11 mouse cellular contexts compared by ENCODE assay signal in the genomic region with DNA sequence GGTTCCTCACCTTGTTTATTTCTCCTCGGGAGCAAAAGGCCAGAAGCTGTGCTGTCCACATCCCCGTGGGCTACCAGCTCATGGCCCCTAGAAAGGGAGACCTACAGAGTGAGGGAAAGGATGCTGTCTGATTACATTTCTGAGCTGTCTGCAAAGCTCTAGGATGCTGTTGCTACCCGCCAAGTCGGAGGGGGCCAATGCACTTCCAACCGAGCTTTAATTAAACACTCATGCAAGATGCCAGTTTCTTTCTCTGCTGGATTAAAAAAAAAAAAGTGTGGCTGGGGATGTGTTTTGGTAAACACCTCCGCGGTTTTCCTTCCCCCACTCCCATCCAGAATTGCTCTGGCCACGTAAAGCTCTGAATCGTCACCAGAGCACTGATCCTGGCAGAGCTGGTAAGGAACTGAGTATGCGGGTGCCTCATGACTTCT. TPM values are rescaled to one million over a fixed set of nuclear protein-coding genes. Genes with fewer than 3 reads are reported as not detected.
A peak's percentile ranks its signal among the peaks of the same experiment; 100 is the strongest.
DNase-seq lines count a peak whose midpoint lies in the region; ATAC-seq and TF ChIP-seq lines count a peak whose summit lies in the region.
"Had no signal": no experiment of that assay in that cellular context is flagged by ENCODE, and none has a peak within 500 bp of the region (broad histone marks: within the 10 kb centered on the region; RNA-seq: fewer than 3 reads in every experiment).

No protein-coding gene starts in this region.

- no peaks in the 10 kb centered on the region for H3K9me3 ChIP-seq in heart, embryonic 11.5 days (replicated peaks; ENCODE audit: control insufficient read depth, low read length)
- no peaks in the 10 kb centered on the region for H3K9me3 ChIP-seq in ES-Bruce4 (replicated peaks; ENCODE audit: control insufficient read depth, insufficient read depth, low read length, poor library complexity, severe bottlenecking)
- H3K9me3 ChIP-seq in forebrain, embryonic 14.5 days (replicated peaks; ENCODE audit: control insufficient read depth, low read length), result no peaks in the 10 kb centered on the region
- H3K9me3 ChIP-seq in limb, embryonic 12.5 days, result no peaks in the 10 kb centered on the region

- peaks cover 5% of the 10 kb centered on the region; the same call in 1 of the 2 replicates for H3K4me1 ChIP-seq in heart, embryonic 11.5 days (ENCODE audit: control insufficient read depth, insufficient read depth, low read length)
- H3K4me1 ChIP-seq in heart, adult 2 months (ENCODE audit: control insufficient read depth, insufficient read depth, low read length), result peaks cover 1% of the 10 kb centered on the region; the same call in 1 of the 2 replicates
- no peaks in the 10 kb centered on the region for H3K4me1 ChIP-seq in ES-Bruce4 (ENCODE audit: control insufficient read depth, insufficient read depth, low read length)
- H3K4me1 ChIP-seq in forebrain, embryonic 14.5 days (ENCODE audit: control insufficient read depth, insufficient read depth, low read length), result peaks cover 5% of the 10 kb centered on the region; the same call in 1 of the 2 replicates
- peaks cover 10% of the 10 kb centered on the region for H3K4me1 ChIP-seq in limb, embryonic 12.5 days (replicated peaks)

- TF ChIP-seq EP300 in heart, adult 2 months (IDR thresholded peaks at IDR 0.05; ENCODE audit: insufficient read depth, low read depth, low read length), result no peak
- no peak for TF ChIP-seq EP300 in ES-Bruce4 (IDR thresholded peaks at IDR 0.05; ENCODE audit: insufficient read depth, low read depth, low read length)

- H3K27me3 ChIP-seq in heart, embryonic 11.5 days (ENCODE audit: control insufficient read depth, insufficient read depth, low read length), result no peaks in the 10 kb centered on the region
- 0 out of 2 replicates have a peak, but pooled peaks cover 1% of the 10 kb centered on the region for H3K27me3 ChIP-seq in heart, adult 2 months (ENCODE audit: control insufficient read depth, insufficient read depth, low read length)
- H3K27me3 ChIP-seq in ES-Bruce4 (ENCODE audit: control insufficient read depth, insufficient read depth, low read length, poor library complexity, severe bottlenecking), result no peaks in the 10 kb centered on the region
- no peaks in the 10 kb centered on the region for H3K27me3 ChIP-seq in forebrain, embryonic 14.5 days (replicated peaks; ENCODE audit: control insufficient read depth, insufficient read depth, low read length)
- H3K27me3 ChIP-seq in limb, embryonic 12.5 days, result peaks cover 16% of the 10 kb centered on the region; the same call in 1 of the 2 replicates
- H3K27me3 ChIP-seq: CH12.LX had no signal

- no peak for TF ChIP-seq POLR2A in heart, adult 2 months (IDR thresholded peaks at IDR 0.05; ENCODE audit: insufficient read depth, low read depth, low read length)
- TF ChIP-seq POLR2A in ES-Bruce4 (IDR thresholded peaks at IDR 0.05; ENCODE audit: insufficient read depth, low read length), result no peak

- DNase-seq in heart, adult 2 months, result no peak
- peak; percentile 40 for DNase-seq in forebrain, embryonic 14.5 days (ENCODE audit: low spot score)
- peak; percentile 43 for DNase-seq in right cerebral cortex, postnatal 25 days
- no peak for DNase-seq in thymus, postnatal 4 days
- DNase-seq in testis, postnatal 10 days (ENCODE audit: low spot score), result no peak

- peak overlapping the region; percentile 67 for H3K9ac ChIP-seq in heart, embryonic 11.5 days (ENCODE audit: low read depth, low read length)
- no peak overlapping the region for H3K9ac ChIP-seq in heart, adult 2 months (ENCODE audit: low read depth, low read length)
- H3K9ac ChIP-seq in ES-Bruce4 (ENCODE audit: low read depth, poor library complexity, severe bottlenecking), result no peak overlapping the region
- peak overlapping the region; percentile 67 for H3K9ac ChIP-seq in forebrain, embryonic 14.5 days (ENCODE audit: low read length)
- H3K9ac ChIP-seq in limb, embryonic 12.5 days (replicated peaks), result peak overlapping the region; percentile 55

- intact Hi-C loops in heart, adult 2 months (cut with DNase I), result no loop called here

- no peaks in the 10 kb centered on the region for H3K79me2 ChIP-seq in heart, adult 2 months (replicated peaks; ENCODE audit: control insufficient read depth, insufficient read depth, low read length)

- H3K4me3 ChIP-seq in heart, embryonic 11.5 days (ENCODE audit: low read depth, low read length), result peak overlapping the region; percentile 60
- H3K4me3 ChIP-seq in heart, adult 2 months, result no peak overlapping the region; the same call in 1 of the 2 replicates
- peak overlapping the region; percentile 36 for H3K4me3 ChIP-seq in ES-Bruce4 (ENCODE audit: low read depth, low read length)
- H3K4me3 ChIP-seq in forebrain, embryonic 14.5 days (ENCODE audit: low read depth, low read length), result peak overlapping the region; percentile 43
- peak overlapping the region; percentile 53 for H3K4me3 ChIP-seq in limb, embryonic 12.5 days (replicated peaks)
- H3K4me3 ChIP-seq: erythroblast, embryonic 14.5 days had no signal

- H3K36me3 ChIP-seq in heart, embryonic 11.5 days (ENCODE audit: control insufficient read depth, insufficient read depth, low read length), result no peaks in the 10 kb centered on the region
- H3K36me3 ChIP-seq in heart, adult 2 months (ENCODE audit: control insufficient read depth, insufficient read depth, low read length), result no peaks in the 10 kb centered on the region
- H3K36me3 ChIP-seq in ES-Bruce4 (ENCODE audit: control insufficient read depth, insufficient read depth, low read length, poor library complexity, severe bottlenecking), result no peaks in the 10 kb centered on the region
- no peaks in the 10 kb centered on the region for H3K36me3 ChIP-seq in forebrain, embryonic 14.5 days (ENCODE audit: control insufficient read depth, insufficient read depth, low read length)
- no peaks in the 10 kb centered on the region for H3K36me3 ChIP-seq in limb, embryonic 12.5 days

- TF ChIP-seq CTCF in heart, adult 2 months (IDR thresholded peaks at IDR 0.05), result no peak
- TF ChIP-seq CTCF in ES-Bruce4 (IDR thresholded peaks at IDR 0.05; ENCODE audit: low read depth, low read length), result no peak

- H3K27ac ChIP-seq in heart, embryonic 11.5 days (ENCODE audit: low read depth, low read length), result no peak overlapping the region
- H3K27ac ChIP-seq in heart, adult 2 months, result no peak overlapping the region
- H3K27ac ChIP-seq in ES-Bruce4 (ENCODE audit: insufficient read depth, low read length), result no peak overlapping the region
- H3K27ac ChIP-seq in forebrain, embryonic 14.5 days (ENCODE audit: low read depth, low read length), result 0 out of 2 replicates have a peak overlapping the region, but pooled peaks have one; percentile 65
- no peak overlapping the region for H3K27ac ChIP-seq in limb, embryonic 12.5 days

- WGBS in heart, embryonic 11.5 days (ENCODE audit: insufficient replicate concordance), result 3% methylated on average over 10 of the region's 10 CpGs
- 8% methylated on average over 10 of the region's 10 CpGs for WGBS in heart, adult 2 months
- WGBS in forebrain, embryonic 14.5 days, result 1% methylated on average over 10 of the region's 10 CpGs
- 4% methylated on average over 10 of the region's 10 CpGs for WGBS in limb, embryonic 12.5 days

- no peak for ATAC-seq in heart, embryonic 11.5 days (replicated peaks; ENCODE audit: insufficient number of reproducible peaks, low FRiP score, low TSS enrichment)
- ATAC-seq in forebrain, embryonic 14.5 days, result peak; percentile 64; the same call in 1 of the 2 replicates
- no peak for ATAC-seq in limb, embryonic 12.5 days (ENCODE audit: insufficient number of reproducible peaks, insufficient read depth, low FRiP score, low TSS enrichment, low read depth)

- peak overlapping the region; percentile 95 for H3K4me2 ChIP-seq in heart, embryonic 11.5 days
- H3K4me2 ChIP-seq in forebrain, embryonic 14.5 days (ENCODE audit: low read length), result peak overlapping the region; percentile 85
- peak overlapping the region; percentile 94 for H3K4me2 ChIP-seq in limb, embryonic 12.5 days

RNA-seq across cellular contexts. Expression of a gene that starts 0.8 kb away (rescaled TPM):
- 3.3 TPM in 2 replicates for polyA plus RNA-seq in heart, embryonic 11.5 days (2014; fragmentation: Nextera tagmentation; extraction: Ambion mirVana)
- under 1 TPM; 0.42 to 0.43 TPM for total RNA-seq in heart, adult 2 months (2021)
- 0.41 and 0.53 TPM in 2 replicates for polyA plus RNA-seq in heart, adult 2 months (2012; rRNA removed)
- polyA plus RNA-seq in ES-Bruce4 (2011; ENCODE audit: insufficient read depth, insufficient read length, low read depth, missing spikeins), result 0.25 TPM in 1 of 2 replicates, not detected in the other
- polyA plus RNA-seq in forebrain, embryonic 14.5 days (2014; fragmentation: Nextera tagmentation; extraction: Ambion mirVana), result 56.0 and 92.9 TPM in 2 replicates
- polyA plus RNA-seq in limb, embryonic 12.5 days (2016; fragmentation: Nextera tagmentation; extraction: Ambion mirVana), result 9.5 and 10.9 TPM in 2 replicates
- total RNA-seq: CH12.LX; neutrophil, adult 5-6 weeks had no signal
- polyA plus RNA-seq: erythroblast, embryonic 14.5 days had no signal

Comparison
In these comparisons a context has a peak if more than half of its experiments do, and no peak if none do; other contexts are left out.
1. H3K9ac ChIP-seq: peak in heart, embryonic 11.5 days (single experiment), forebrain, embryonic 14.5 days (single experiment) and limb, embryonic 12.5 days (single experiment); none in heart, adult 2 months (single experiment) and ES-Bruce4 (single experiment).
2. DNase-seq: peak in forebrain, embryonic 14.5 days (single experiment) and right cerebral cortex, postnatal 25 days (single experiment); none in heart, adult 2 months (0 of 2), thymus, postnatal 4 days (single experiment) and testis, postnatal 10 days (single experiment).
3. Peak in every context shown above with its lines, with median percentiles within 50 percentile points of each other: H3K4me2 ChIP-seq.